Mouse (Mus musculus) stomach, embryonic 14.5 days (tissue): Measurements from ENCODE around the gene Riok2. TPM values are rescaled to one million over a fixed set of nuclear protein-coding genes. Genes with fewer than 3 reads are reported as not detected.
A peak's percentile ranks its signal among the peaks of the same experiment; 100 is the strongest.

Experiments used
- ATAC-seq: fragments of 200-750 bp; cut with Nextera tagmentation; 2 replicates; pipeline ENCODE4 v1.8.0; 2017; ENCODE audit warnings: low read depth, moderate TSS enrichment; ENCODE audit not compliant: insufficient number of reproducible peaks, insufficient read depth, low FRiP score
- H3K27ac ChIP-seq: fragments of 300-500 bp; sonication (generic); 2 replicates; pipeline ENCODE4 v1.5.1; 2014; ENCODE audit warnings: mild to moderate bottlenecking, low read length, moderate library complexity, mixed read lengths
- H3K27me3 ChIP-seq: fragments of 300-500 bp; sonication (generic); 2 replicates; pipeline ENCODE4 v1.6.1; 2014; ENCODE audit warnings: low read length, control low read depth, mixed read lengths; ENCODE audit not compliant: control insufficient read depth, insufficient read depth
- H3K36me3 ChIP-seq: fragments of 300-500 bp; sonication (generic); 2 replicates; pipeline ENCODE4 v1.6.1; 2014; ENCODE audit warnings: mild to moderate bottlenecking, control low read depth, low read length, moderate library complexity, mixed read lengths; ENCODE audit not compliant: control insufficient read depth, insufficient read depth
- H3K4me1 ChIP-seq: fragments of 300-500 bp; sonication (generic); 2 replicates; pipeline ENCODE4 v1.6.1; 2014; ENCODE audit warnings: low read length, control low read depth, mixed read lengths; ENCODE audit not compliant: control insufficient read depth, insufficient read depth
- H3K4me2 ChIP-seq: fragments of 300-500 bp; sonication (generic); replicated peaks from 2 replicates; pipeline ENCODE4 v1.6.1; 2014; ENCODE audit warnings: low read depth, low read length, control low read depth
- H3K4me3 ChIP-seq: fragments of 300-500 bp; sonication (generic); 2 replicates; pipeline ENCODE4 v1.5.1; 2014; ENCODE audit warnings: low read depth, low read length, control low read depth
- H3K9ac ChIP-seq: fragments of 300-500 bp; sonication (generic); replicated peaks from 2 replicates; pipeline ENCODE4 v1.6.1; 2014; ENCODE audit warnings: low read depth, mild to moderate bottlenecking, control low read depth, low read length, moderate library complexity, mixed read lengths
- H3K9me3 ChIP-seq: fragments of 300-500 bp; sonication (generic); 2 replicates; pipeline ENCODE4 v1.6.1; 2016; ENCODE audit warnings: low read depth, low read length, control low read depth; ENCODE audit not compliant: control insufficient read depth
- WGBS: fragments of 180-500 bp; shearing (Covaris S2); extraction: QIAGEN DNeasy Blood & Tissue Kit; methylation state at CpG from one replicate; pipeline ENCODE4 v1.1.7; 2014; 5-methylcytosine and 5-hydroxymethylcytosine counted together
- polyA plus RNA-seq: library from polyadenylated mRNA; unstranded; fragments of >200 nt; fragmentation: Nextera tagmentation; extraction: Ambion mirVana; gene quantifications from 2 replicates; pipeline ENCODE4 v1.2.1, GENCODE M21; 2014

Gene Riok2
- polyA plus RNA-seq, 1 experiment from 2014 or later = 31.3 TPM

DNA sequence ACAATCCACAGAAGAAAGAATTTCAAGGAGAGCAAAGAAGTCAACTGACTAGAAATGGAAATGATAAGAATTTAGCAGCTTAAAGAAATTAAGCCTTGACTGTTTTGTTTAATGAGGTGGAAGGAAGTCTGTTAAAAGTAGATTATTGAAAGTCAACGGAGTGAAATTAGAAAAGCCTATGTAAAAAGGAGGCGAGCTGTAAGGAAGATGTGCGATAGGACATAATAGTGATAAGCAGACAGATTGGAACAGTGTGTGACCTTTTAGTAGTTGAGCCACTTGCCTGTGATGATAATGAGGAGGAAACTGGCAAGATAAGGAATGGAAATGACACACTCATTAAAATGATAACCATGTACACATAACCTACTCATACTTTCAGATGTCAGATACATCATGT is 10.4 kb downstream of the Riok2 start:
- H3K27ac ChIP-seq = no peak overlapping the region
- 97% methylated on average over 3 of the region's 3 CpGs for WGBS
- H3K27me3 ChIP-seq = no peaks in the 10 kb centered on the region
- ATAC-seq = no peak
- no peak overlapping the region for H3K4me3 ChIP-seq
- H3K4me1 ChIP-seq = no peaks in the 10 kb centered on the region
- no peak overlapping the region for H3K4me2 ChIP-seq
- peaks cover 40% of the 10 kb centered on the region for H3K36me3 ChIP-seq
- H3K9ac ChIP-seq = no peak overlapping the region
- H3K9me3 ChIP-seq = no peaks in the 10 kb centered on the region

DNA sequence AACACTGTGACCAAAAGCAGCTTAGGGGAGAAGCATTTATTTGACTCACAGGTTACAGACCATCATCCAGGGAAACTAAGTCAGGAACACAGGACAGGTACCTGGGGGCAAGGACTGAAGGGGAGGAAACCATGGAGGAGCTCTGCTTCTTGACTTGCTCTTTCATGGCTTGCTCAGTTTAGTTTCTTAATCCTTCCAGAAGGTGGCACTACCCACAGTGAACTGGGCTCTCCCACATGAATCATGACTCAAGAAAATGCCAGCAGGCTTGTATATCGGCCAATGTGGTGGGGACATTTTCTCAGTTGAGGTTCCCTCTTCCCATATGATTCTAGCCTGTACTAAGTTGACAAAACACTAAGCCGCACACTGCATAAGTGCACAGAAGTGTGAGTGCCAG is 12.0 kb downstream of the Riok2 start:
- Histone ChIP-seq H3K27ac (no peak overlapping the region), H3K9ac (no peak overlapping the region), H3K4me3 (no peak overlapping the region), H3K4me2 (no peak overlapping the region), H3K27me3 (no peaks in the 10 kb centered on the region), H3K4me1 (no peaks in the 10 kb centered on the region), H3K36me3 (peaks cover 48% of the 10 kb centered on the region), H3K9me3 (no peaks in the 10 kb centered on the region)
- ATAC-seq = no peak
- 89% methylated on average over 2 of the region's 2 CpGs for WGBS

DNA sequence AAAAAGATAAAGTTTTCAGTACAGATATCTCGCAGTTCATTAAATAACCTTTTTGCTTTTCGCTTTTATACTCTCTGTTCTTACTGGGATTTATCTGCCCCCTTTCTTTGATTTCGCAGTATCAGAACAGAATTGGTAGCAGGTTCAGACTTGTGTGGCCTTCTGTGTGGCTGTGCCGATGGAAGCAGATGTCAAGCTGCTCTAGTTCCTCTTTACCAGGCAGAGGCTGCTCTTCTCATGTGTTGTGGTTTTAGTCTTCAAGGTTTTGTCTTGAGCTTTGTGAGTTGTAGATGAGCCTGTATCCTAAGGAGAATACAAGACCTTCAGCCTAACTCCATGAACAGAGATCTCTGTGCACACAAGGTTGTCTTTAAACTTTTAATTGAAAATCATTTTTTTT is 17.7 kb downstream of the Riok2 start:
- no peak for ATAC-seq
- Histone ChIP-seq H3K27ac (no peak overlapping the region), H3K27me3 (no peaks in the 10 kb centered on the region), H3K36me3 (peaks cover 33% of the 10 kb centered on the region), H3K9me3 (no peaks in the 10 kb centered on the region), H3K4me1 (no peaks in the 10 kb centered on the region), H3K4me3 (no peak overlapping the region), H3K9ac (no peak overlapping the region), H3K4me2 (no peak overlapping the region)
- WGBS = 92% methylated on average over 4 of the region's 4 CpGs

DNA sequence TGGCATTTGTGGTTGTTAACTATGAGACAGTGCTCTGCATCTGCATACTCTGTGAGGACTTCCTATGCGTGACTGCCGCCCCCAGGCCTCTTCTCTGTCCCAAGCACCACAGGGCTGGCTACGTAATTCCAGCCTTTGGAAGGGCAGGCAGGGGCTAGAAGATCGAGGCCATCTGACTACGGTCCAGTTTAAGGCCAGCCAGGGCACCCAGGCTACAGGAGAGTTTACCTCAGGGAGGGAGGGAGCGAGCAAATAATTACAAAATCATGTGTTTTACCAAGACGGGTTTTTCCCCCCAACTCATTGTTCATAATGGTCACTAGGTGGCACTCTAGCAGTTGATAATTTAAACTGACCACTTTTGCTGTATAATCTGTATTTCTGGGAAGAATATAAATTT is 18.8 kb downstream of the Riok2 start:
- Histone ChIP-seq H3K27me3 (no peaks in the 10 kb centered on the region), H3K4me2 (no peak overlapping the region), H3K4me1 (no peaks in the 10 kb centered on the region), H3K4me3 (no peak overlapping the region), H3K9ac (no peak overlapping the region), H3K27ac (no peak overlapping the region), H3K36me3 (peaks cover 26% of the 10 kb centered on the region), H3K9me3 (no peaks in the 10 kb centered on the region)
- ATAC-seq = no peak
- WGBS = 67% methylated on average over 7 of the region's 7 CpGs

DNA sequence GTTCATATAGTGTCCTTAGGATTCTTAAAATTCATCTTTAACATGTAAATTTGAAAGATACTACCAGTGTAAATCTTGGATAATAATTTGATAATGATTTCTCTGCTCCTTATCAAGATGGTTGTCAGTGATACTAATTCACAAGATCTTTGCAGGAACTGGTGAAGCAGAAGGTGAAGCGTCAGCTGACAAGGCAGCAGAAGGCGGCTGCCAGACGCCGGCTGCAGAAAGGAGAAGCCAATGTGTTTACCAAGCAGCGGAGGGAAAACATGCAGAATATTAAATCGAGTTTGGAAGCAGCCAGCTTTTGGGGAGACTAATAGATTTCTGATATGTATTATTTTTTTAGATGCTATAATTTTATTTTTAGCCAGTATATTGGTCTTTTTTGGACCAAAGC is 19.2 kb downstream of the Riok2 start:
- Histone ChIP-seq H3K4me1 (no peaks in the 10 kb centered on the region), H3K36me3 (peaks cover 26% of the 10 kb centered on the region), H3K4me3 (no peak overlapping the region), H3K9me3 (no peaks in the 10 kb centered on the region), H3K9ac (no peak overlapping the region), H3K27me3 (no peaks in the 10 kb centered on the region), H3K4me2 (no peak overlapping the region), H3K27ac (no peak overlapping the region)
- 89% methylated on average over 6 of the region's 6 CpGs for WGBS
- ATAC-seq = no peak

DNA sequence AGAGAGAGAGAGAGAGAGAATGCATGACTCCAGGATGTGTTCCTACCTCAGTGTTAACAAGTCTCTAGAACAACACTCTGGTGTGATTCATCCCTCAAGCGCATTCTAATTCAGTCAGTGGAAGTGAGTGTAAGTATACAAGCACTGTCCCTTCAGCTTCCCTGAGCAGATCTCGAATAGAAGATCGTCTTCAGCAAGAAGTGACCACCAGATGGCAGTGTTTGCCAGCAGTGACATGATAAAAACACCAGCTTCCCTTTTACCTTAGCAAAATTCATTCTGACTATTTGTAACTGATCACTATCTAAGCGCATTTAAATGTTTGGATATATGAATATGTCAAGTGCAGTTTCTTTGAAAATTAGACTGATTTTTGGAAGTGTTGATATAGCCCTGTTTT is 20.2 kb downstream of the Riok2 start:
- no peaks in the 10 kb centered on the region for H3K9me3 ChIP-seq
- H3K27ac ChIP-seq = no peak overlapping the region
- no peak; the same call in 1 of the 2 replicates for ATAC-seq
- no peaks in the 10 kb centered on the region for H3K27me3 ChIP-seq
- H3K4me2 ChIP-seq = no peak overlapping the region
- H3K9ac ChIP-seq = no peak overlapping the region
- H3K4me1 ChIP-seq = no peaks in the 10 kb centered on the region
- H3K36me3 ChIP-seq = peaks cover 26% of the 10 kb centered on the region
- H3K4me3 ChIP-seq = no peak overlapping the region
- WGBS = 33% methylated on average over 4 of the region's 4 CpGs

DNA sequence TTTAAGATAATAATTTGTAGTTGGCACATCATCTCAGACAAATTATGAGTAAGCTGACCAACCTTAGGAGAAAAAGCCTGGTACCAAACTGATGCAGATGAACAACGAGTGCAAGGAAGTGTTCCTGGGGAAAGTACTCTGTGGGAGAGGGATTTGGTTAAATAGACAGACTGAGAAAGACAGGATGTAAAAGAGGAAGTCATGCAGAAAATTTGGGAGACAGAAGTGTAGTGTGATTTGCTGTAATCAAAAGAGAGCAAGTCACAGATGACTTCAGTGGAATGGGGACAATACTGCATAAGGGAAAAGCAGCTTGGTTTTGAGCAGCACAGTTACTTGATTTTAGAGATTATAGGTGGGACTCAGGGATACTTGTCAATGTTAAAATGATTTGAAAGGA is 22.8 kb downstream of the Riok2 start:
- no peaks in the 10 kb centered on the region for H3K27me3 ChIP-seq
- H3K9ac ChIP-seq = no peak overlapping the region
- no peak overlapping the region for H3K4me3 ChIP-seq
- no peaks in the 10 kb centered on the region for H3K9me3 ChIP-seq
- no peaks in the 10 kb centered on the region for H3K4me1 ChIP-seq
- no peak for ATAC-seq
- H3K27ac ChIP-seq = no peak overlapping the region
- peaks cover 13% of the 10 kb centered on the region for H3K36me3 ChIP-seq
- no peak overlapping the region for H3K4me2 ChIP-seq
- whole genome bisulfite sequencing = 65% methylated on average over 1 of the region's 1 CpGs

DNA sequence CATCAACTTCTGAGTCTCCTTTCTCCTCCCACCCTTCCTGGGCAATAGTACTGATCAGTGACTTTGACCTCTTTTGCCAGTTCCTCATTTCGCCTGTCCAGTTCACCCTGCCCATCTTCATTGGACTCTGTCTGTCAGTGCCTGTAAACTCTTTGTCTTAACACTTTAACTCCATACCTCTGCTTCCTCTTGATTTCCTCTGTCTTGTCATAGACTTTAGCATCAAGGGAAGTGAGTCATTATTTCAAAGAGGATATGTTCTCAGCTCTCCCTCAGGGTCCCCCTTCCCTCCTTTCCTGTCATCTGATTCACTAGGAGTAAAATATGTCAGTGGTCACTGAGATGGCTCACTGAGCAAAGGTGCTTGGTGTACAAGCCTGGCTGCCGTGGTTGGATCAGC is 24.6 kb downstream of the Riok2 start:
- Histone ChIP-seq H3K4me3 (no peak overlapping the region), H3K4me2 (no peak overlapping the region), H3K27me3 (no peaks in the 10 kb centered on the region), H3K27ac (no peak overlapping the region), H3K9me3 (no peaks in the 10 kb centered on the region), H3K9ac (no peak overlapping the region), H3K4me1 (no peaks in the 10 kb centered on the region), H3K36me3 (peaks cover 6% of the 10 kb centered on the region; the same call in 1 of the 2 replicates)
- ATAC-seq = no peak
- 81% methylated on average over 2 of the region's 2 CpGs for WGBS

DNA sequence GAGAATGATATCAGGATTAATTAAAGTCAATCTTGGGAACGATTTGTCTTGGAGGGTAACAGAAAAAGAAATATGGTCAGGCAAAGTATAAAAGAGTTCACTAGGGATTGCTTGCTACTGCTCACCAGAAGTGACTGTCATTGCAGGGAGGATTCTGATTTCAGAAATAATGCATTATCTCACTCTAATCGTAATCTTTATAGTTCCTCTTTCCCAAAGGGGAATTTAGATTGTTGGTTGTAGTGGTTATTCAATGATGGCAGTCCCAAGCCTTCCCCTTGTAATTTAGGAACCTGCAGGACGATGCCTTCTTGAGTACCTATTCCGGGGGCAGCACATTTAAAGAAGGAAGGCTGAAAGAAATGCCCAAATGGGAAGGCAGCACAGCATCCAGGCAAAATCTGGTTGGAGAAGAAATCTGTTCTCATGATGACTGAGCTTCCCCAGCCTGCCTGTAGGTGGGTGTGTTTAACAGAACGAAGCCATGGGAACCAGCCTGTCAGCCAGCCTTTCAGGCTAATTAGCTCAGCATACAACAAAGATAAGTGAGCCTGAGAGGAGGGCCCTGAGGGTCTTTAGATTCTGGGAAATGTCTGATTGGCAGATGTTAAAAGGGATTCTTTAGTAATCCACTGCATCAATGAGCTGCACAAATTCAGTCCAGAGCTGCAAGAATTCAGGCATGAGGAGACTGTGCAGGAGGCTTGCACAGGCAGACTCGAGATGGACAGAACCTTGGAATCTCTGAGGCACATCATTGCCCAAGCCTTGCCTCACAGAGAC is 28.3 kb downstream of the Riok2 start, which contains the start of gene Lix1:
Gene Lix1 (plus strand): TSS at position 451 of the 783 bp plus-strand sequence.
- WGBS = 31% methylated on average over 6 of the region's 6 CpGs
- peak; percentile 72; the same call in 1 of the 2 replicates for ATAC-seq

More for the DNA sequence above, 28.3 kb downstream of the Riok2 start, which contains the start of gene Lix1:
- no peaks in the 10 kb centered on the region for H3K4me1 ChIP-seq
- peak within 1 kb of the TSS; percentile 25 for H3K4me2 ChIP-seq
- no peaks in the 10 kb centered on the region for H3K27me3 ChIP-seq
- no peak within 1 kb of the TSS for H3K9ac ChIP-seq
- 0 out of 2 replicates have a peak within 1 kb of the TSS, but pooled peaks have one; percentile 17 for H3K27ac ChIP-seq
- no peaks in the 10 kb centered on the region for H3K36me3 ChIP-seq
- H3K4me3 ChIP-seq = no peak within 1 kb of the TSS
- no peaks in the 10 kb centered on the region for H3K9me3 ChIP-seq
